Mouse (Mus musculus) heart, postnatal 14 days (tissue): ENCODE results near the gene Uba2. TPM values are rescaled to one million over a fixed set of nuclear protein-coding genes. Genes with fewer than 3 reads are reported as not detected.
"Not testable (repeated sequence)": the region's sequence is repeated elsewhere in the genome, so short reads cannot be mapped to it uniquely, and the experiment has no call there.

Experiments
- DNase-seq, 2 experiments: peaks; one replicate each; pipeline ENCODE4 v3.0.0; 2021 to 2022
- intact Hi-C: fragments of 180-260 bp; cut with DNase I; formaldehyde crosslinking; loops from one replicate; pipeline ENCODE4 v1.15.1; 2025
- long read RNA-seq, 2 experiments: library from polyadenylated mRNA; stranded (forward); transcript quantifications; one replicate each; pipeline ENCODE4 v2.0.0; 2021
- total RNA-seq, 2 experiments: library from RNA; stranded (reverse); gene quantifications; 2 replicates each; pipeline ENCODE4 v1.2.3; 2021

The Uba2 gene
- 10 to 100 TPM; 34.6 to 38.9 TPM for total RNA-seq
- long read RNA-seq, experiment 1, transcript Uba2-201 (17 exons, 2,579 nt), result major isoform, 62 of 70 reads
- long read RNA-seq, experiment 1, partial matches to known transcripts, result 1 of 70 reads
- long read RNA-seq, experiment 1, other reads (novel, unspliced or antisense), result 6 of 70 reads
- long read RNA-seq, experiment 2, transcript Uba2-201 (17 exons, 2,579 nt), result major isoform, 70 of 80 reads
- long read RNA-seq, experiment 2, partial matches to known transcripts, result 5 of 80 reads
- long read RNA-seq, experiment 2, other reads (novel, unspliced or antisense), result 5 of 80 reads

DNA sequence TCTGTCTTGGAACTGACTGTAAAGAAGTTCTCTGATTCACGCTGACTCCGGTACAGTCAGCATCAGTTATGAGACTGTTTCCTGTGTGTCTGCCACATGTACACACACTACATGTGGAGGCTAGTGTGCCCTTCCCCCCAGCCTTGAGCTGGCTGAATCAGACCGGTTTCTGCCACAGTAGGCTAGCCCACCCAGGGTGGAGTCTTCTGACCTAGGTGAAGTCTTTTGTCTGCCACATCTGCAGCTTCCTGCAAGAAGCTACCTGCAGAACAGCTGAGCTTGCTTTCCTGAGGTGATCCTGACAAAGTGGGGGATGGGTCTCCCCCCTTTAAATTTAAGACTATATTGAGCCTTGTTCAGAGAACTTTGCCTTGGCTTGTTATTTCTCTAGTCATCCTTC is at the start of gene Uba2:
Uba2 (minus strand) TSS at position 146 of the 400 bp plus-strand sequence.
- DNase-seq, result no peak
- intact Hi-C loops, result no loop called here

DNA sequence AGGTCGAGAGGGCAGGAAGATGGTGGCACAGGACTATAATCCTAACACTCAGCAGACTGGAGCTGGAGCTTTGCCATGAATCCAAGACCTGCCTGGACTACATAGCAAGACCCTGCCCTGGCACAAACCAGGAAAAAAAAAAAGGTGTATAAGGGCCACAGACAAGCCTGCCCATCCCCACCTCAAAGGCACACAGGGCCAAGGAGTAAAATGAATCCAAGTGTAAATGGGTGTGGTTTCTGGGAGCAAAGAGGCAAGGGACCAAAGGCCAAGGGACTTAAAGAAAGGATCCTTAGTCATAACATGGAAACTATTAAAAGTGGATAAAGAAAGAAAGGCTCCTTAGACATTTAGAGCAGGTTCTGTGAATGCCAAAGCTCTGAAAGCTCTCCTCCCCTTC is 49.1 kb upstream of the Uba2 start:
- intact Hi-C loops, result no loop called here
- no peak for DNase-seq

DNA sequence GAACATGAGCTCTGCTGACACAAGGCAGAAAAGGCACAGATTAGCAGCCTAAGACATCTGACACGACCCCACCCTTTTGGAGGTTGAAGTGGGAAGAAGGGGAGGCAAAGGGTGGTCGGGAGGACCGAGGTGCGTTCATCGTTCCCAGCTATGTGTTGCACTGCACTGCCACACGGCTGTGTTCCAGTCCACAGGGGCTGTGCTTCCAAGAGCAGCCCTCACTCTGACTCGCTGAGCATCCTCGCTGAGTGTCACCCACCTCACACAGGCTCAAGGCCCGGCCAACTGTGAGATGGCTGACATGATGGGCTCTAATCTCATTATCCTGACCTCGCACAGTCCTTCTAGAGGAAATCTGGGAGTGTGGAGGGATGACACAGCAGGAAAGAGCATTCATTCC is 47.1 kb upstream of the Uba2 start:
- intact Hi-C loops, result no loop called here
- DNase-seq, result no peak

DNA sequence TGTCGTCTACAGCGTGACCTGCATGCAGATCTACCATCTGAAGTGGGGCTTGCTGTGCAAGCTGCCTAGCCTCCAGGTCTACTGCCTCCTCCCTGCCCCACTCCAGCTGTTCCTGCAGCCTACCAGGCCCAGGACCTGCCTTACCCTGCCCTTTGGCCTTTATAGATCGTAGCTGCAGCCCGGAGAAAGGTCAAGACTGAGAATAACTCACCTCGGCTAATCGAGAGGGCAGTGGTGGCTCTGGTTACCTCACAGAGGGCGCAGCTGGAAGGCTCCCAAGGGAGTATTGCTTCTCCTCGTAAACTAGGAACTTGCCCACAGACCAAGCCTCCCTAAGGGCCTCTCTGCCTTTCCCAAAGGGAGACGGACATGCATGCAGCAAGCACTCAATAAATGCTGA is 46.1 kb upstream of the Uba2 start:
- intact Hi-C loops, result no loop called here
- no peak for DNase-seq

DNA sequence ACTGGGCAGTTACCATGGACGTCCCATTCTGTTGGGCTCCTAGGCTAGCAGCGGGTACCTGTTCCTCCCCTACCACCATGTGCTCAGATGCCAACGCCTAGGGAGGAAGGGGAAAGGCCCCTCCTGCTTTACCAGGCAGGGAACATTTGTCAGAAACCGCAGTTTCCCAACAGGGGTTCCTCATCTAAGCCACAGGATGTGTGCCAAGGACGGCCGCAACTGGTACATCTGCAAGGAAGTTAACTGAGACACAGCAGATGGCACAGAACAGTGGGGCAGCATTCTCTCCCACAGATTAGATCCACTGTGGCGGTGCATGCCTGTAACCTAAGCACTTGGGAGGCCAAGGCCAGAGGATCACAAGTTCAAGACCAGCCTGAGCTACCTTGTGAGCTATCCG is 45.2 kb upstream of the Uba2 start:
- intact Hi-C loops, result no loop called here

DNA sequence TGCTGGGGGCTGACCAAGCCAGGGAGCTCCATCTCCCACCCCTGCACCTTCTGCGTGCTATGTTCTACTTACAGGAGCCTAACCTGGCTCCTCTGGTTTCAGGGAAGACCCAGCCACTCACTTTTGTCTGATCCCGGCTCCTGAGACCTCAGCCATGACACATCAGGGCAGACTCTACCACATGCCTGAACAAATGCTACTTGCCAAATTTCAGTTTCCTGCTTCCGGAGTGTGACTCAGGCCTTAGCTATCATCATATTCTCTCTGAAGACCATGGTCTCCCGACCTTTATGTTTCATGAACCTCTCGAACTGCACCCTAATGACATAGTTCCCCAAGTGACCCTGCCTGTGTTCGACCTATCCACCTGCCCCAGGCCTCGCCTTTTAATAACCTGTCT is 43.9 kb upstream of the Uba2 start:
- intact Hi-C loops, result no loop called here
- DNase-seq, result no peak

More for the DNA sequence above, 45.2 kb upstream of the Uba2 start:
- DNase-seq, result no peak

DNA sequence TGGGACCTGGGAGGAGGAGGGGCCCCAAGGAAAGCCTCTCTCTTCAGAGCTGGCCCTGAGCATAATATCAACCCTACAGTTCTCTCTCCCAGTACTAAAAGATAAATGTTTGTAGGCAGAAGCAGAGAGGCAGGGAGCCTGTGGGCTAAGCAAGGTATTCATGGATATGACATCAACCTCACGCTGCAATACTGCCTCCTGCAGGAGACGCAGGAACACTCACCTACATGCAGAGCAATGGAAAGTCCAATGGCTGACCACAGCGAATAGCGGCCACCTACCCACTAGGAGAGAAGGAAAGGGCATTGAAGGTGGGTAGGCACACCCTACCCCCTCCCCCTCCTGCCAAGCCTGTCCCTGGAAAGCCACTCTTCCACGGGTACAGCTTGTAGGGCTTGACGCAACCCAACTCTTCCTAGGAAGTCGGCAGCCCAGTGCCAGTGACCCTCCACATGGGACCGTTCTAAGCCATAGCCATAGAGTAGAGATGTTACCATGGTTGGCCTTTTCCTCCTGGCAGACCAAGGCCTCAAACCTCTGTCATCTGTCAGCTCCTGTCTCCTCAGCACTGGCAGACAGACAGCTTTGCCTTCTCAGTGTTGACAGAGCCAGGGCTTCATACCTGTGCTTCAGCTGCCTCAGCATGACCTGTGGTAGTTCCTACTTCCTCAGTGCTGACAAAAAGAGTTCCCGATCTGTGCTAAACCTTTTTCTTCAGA is 38.8 kb upstream of the Uba2 start:
- intact Hi-C loops, result no loop called here

DNA sequence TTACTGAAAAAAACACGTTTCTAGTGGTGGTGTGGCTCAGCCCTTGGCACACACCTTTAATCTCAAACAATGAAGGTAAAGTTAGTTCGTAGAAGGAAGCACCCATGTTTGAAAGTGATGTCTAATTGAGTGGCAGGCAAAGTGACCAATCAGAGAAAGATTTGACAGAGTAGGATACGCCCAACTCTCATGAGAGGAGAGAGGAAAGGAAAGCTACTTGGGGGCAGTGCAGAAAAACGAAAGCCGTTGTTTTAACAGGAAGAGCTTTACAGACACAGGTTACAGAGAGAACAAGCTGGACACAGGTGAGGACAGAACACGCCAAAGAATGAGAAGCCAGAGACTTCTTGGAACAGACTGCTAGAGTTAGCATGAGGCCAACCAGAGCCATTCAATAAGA is 36.9 kb upstream of the Uba2 start:
- intact Hi-C loops, result no loop called here

More for the DNA sequence above, 38.8 kb upstream of the Uba2 start:
- DNase-seq, result no peak

DNA sequence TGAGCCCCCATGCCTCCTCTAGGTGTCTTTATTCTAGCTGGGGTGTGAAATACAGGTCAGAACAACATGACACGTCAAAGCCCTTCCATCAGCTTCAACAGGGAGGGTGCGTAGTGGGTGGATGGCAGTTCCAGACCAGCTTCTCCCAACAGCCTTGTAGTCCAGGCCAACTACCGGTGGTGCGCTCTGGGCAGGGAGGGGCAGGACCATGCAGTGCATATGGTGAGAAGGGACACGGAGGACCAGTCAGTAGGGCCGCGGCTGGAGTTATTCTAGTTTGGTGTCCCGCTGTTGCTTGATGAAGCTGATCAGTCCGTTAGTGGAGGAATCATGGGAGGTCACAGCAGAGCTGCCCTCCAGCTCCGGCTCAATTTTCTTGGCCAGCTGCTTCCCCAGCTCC is 32.7 kb upstream of the Uba2 start:
- DNase-seq, intact Hi-C loops: not testable (repeated sequence)

More for the DNA sequence above, 36.9 kb upstream of the Uba2 start:
- DNase-seq, result no peak

DNA sequence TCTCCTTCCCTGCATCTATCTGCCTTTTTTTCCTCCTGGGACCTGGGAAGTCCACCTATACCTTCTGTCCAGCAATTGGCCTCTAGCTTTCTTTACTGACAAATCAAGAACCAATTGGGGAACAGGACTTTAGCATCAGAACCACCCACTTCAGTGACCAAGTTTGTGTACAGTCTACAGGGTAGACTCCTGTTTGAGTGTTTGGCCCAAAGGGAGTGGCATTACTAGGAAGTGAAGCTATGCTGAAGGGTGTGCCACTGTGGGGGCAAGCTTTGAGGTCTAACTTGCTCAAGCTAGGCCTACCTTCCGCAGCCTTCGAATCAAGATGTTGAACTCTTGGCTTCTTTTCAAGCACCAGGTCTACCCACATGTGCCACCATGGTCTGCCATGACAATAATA is 31.4 kb upstream of the Uba2 start:
- intact Hi-C loops, result no loop called here
- no peak for DNase-seq

DNA sequence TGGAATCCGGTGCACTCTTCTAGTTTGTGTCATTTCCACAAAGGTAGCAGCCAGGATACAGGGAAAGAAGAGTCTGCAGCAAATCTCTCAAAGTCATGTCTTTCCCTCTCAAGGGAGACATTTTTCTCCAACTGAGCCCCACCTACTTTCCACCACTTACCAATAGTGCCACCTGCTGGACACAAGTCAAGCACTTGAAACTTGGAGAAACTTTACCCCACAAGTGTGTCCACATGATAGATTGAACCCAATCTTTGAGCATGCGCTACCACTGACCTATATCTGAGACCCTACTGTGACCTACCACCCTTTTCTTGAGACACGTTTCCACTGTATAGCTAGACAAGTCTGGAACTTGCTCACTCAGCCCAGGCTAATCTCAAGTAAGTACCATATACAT is 28.9 kb upstream of the Uba2 start:
- intact Hi-C loops, result loop anchor here (5.0 kb wide), 1 partner anchor 34 kb away; the partner anchor contains the start of gene Gpi1

DNA sequence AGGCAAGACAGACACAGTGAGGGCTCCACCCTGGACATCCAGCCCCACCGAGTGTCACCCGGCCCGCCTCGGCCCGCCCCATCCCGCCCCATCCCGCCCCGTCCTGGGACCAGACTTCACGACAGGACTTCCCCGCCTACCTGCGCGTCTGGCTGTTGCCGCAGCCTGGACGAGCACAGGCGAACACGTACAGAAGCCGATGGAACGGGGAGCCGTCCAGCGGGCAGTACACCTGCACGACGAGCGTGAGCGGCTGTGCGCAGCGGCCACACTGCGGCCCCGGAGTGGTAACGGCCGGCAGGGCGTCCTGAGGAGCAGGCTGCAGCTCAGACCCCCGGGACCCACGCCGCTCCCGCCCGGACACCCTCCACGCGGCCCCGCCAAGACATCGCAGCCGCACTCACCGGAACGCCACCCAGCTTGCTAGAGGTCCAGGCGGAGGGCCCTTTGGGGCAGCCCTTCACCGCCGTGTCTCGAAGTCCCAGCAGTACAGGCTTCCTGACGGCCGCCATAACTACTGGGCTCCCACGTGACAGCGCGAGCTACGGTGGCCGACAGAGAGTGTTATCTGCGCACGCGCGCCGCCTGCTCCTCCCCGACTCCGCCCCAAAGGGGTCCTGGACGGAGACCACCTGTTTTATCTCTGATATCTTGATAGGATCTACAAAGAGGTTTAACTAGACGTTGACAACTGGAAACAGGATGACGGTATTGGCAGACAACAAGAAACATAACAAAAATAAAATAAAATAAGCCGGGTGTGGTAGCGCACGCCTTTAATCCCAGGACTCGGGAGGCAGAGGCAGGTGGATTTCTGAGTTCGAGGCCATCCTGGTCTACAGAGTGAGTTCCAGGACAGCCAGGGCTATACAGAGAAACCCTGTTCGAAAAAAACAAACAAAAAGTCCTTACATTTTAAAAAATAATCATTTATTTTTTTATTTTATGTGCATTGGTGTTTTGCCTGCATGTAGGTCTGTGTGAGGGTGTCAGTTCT is 27.0 kb upstream of the Uba2 start, which contains the start of gene Pdcd2l:
Pdcd2l (minus strand) TSS at position 530 of the 997 bp plus-strand sequence.
- DNase-seq, result peak; percentile 91 to 95
- intact Hi-C loops, result loop anchor here (5.0 kb wide), 1 partner anchor 36 kb away; the partner anchor contains the start of gene Gpi1

More for the DNA sequence above, 28.9 kb upstream of the Uba2 start:
- DNase-seq, result peak; percentile 28 to 58

DNA sequence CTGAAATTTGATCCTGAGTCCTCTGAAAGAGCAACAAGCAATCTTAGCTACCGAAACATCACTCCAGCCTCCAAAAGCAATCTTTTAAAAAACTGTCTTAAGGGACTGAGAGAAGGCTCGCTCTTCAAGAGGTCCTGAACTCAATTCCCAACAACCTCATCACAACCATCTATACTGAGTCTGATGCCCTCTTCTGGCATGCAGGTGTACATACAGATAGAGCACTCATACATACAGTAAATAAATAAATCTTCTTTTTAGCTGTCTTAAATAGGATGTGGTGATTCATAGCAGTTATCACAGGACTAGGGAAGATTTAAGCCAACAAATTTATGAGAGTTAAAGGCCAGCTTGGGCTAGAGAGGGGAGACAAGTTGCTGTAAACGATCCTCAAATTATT is 26.2 kb upstream of the Uba2 start:
- DNase-seq, result no peak
- intact Hi-C loops, result loop anchor here (5.0 kb wide), 1 partner anchor 37 kb away; the partner anchor contains the start of gene Gpi1

DNA sequence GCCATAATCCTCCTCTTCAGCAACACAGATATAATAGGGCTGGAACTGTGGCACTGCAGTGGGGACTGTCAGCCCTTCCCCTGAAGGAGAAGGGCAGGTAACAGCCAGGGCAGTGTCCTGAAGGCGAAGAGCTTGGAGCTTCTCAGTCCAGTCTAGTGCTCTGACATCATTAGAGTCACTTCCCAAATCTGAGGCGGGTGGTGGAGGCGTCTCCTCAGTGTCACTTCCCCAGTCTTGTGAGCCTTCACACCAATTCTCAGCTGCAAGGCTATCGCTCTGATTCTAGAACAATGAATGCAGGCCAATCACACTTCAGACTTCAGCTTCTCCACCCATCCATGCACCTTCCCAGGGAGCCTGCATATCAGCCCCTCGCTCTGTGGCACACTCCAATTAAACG is 23.4 kb upstream of the Uba2 start:
- DNase-seq, result no peak
- intact Hi-C loops, result loop anchor here (5.0 kb wide), 1 partner anchor 211 kb away; no protein-coding TSS in a partner anchor

DNA sequence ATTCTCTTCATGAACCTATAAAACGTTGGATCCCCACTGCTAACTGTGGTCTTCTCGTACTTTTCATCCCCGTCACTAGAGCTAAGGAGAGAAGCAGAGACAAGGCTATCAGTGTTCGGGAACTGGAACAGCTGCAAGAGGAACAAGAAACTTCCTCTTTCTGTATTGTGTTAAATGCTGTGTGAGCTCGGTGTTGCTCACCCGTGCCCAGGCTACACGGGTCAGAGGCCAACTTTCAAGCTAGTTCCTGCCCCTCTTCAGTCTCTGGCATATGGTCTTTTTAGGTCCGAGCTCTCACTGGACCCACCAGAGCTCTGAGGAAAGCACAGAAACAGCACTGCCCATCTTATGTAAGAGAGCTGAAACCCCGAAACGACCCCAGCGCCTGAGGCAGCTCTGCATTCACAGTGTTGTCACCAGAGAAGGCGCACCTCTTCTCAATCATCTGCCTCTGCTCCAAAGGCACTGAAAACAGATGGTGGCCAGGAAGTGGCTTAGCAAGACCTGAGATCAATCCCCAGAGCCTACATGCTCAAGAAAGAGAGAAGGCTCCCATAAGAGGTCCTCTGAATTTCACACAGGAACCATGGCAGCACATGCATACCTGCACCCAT is 20.1 kb upstream of the Uba2 start:
- intact Hi-C loops, result no loop called here
- DNase-seq, result no peak

DNA sequence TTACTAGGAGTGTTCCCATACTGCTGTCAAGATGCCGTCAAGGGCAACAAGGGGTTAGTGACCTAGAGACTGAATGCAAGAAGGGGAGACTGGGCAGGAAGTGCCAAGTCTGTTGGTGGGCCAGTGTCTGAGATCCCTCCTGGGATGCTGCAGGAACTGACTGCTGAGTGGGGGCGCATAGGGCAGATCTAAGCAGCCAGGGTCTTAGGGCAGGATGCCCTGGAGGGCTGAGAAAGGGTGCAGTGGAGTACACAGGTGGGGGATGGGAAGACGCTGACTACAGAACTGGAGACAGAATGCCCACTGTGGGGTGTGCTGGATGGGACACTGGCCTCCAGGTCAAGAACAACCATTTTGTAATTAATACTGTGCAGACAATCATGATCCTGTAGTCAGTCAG is 14.4 kb upstream of the Uba2 start:
- no peak for DNase-seq
- intact Hi-C loops, result no loop called here

DNA sequence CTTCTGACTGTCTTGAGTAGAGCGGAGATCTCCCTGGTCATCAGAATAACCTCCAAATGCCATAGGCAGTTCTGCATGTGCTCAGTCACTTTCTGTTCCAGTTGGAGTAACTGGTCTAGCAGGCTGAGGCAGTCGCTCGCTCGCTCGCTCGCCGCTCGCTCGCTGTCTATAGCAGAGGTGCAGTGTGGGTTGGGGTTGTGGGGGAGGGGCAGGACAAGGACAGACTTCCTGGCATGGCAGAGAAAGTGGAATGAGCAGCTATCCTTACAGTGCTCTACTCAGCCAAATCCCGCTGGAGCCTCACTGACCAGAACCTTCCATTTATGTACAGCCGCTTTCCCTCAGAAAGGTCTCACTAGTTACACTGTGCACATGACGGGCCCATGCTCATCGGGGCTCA is 14.0 kb upstream of the Uba2 start:
- no peak for DNase-seq
- intact Hi-C loops, result no loop called here

DNA sequence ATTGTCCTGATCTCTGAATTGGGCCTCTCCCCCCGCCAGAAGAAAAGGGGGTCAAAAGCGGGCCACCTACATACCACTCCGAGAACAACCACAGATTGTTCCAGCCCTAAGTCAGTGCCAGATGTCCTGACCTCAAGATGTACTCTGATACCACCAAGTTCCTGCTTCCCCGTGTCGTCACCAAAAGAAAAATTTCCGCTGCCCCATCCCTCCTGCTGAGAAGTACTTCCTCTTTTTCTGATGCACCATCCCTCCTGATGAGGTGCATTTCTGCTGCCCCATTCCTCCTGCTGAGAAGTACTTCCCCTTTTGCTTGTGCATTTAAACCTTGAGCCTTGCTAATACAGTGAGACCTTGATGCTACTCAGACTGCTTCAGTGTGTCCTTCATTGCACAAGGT is 6.8 kb upstream of the Uba2 start:
- DNase-seq, result not testable (repeated sequence)

DNA sequence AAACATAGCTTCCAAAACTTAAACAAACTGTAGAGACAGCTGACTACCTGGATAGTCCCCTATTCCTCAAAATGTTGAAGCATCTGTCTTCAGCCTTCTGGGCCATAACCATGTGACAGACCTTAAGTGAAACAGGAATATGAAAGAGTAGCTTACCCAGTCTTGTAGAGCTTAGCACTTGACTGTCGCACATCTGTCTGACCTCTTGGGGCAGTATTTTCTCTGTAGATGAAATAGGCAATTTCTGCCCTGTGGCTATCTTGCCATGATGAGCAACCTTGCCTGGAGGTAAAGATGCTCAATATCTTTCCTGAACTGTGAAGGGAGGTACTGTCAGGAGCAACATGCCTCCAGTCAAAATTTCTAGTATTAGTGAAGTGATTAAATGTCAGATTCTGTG is 2.9 kb upstream of the Uba2 start:
- DNase-seq, result no peak
- intact Hi-C loops, result no loop called here

More for the DNA sequence above, 6.8 kb upstream of the Uba2 start:
- intact Hi-C loops, result not testable (repeated sequence)
